Mouse (Mus musculus): Measurements from ENCODE around the gene Hoxb2. TPM values are rescaled to one million over a fixed set of nuclear protein-coding genes. Genes with fewer than 3 reads are reported as not detected.

The Hoxb2 gene
- polyA plus RNA-seq, 1 experiment from 2014 or later, result 11.2 TPM

MicroRNAs encoded within 50 kb of the gene (microRNA counts, 519-probe panel; counts per million panel counts)
- 5,487 counts per million, percentile 54 among the panel's probes with 10 or more counts for microRNA mmu-miR-10a

Small RNAs within 50 kb of the gene (microRNA-seq; reads per million reads assigned to microRNA genes)
- gene Mir10a (ENCODE audit: borderline number of aligned reads), result 18,660 reads per million, percentile 97 among the genes with 10 or more reads in this experiment

Other genes starting within 250 kb of the Hoxb2 start
- gene Calcoco2, start 238.6 kb upstream of the Hoxb2 start, polyA plus RNA-seq (2014; fragmentation: Nextera tagmentation; extraction: Ambion mirVana), result not detected in 2 replicates
- not detected in 2 replicates for gene Ttll6, start 216.7 kb upstream of the Hoxb2 start, polyA plus RNA-seq (2014; fragmentation: Nextera tagmentation; extraction: Ambion mirVana)
- gene Hoxb13, start 156.2 kb upstream of the Hoxb2 start, polyA plus RNA-seq (2014; fragmentation: Nextera tagmentation; extraction: Ambion mirVana), result not detected in 2 replicates
- gene Hoxb9, start 79.1 kb upstream of the Hoxb2 start, polyA plus RNA-seq (2014; fragmentation: Nextera tagmentation; extraction: Ambion mirVana), result 0.26 and 0.49 TPM in 2 replicates
- 0.43 and 0.62 TPM in 2 replicates for gene Hoxb8, start 68.6 kb upstream of the Hoxb2 start, polyA plus RNA-seq (2014; fragmentation: Nextera tagmentation; extraction: Ambion mirVana)
- gene Hoxb7, start 63.9 kb upstream of the Hoxb2 start, polyA plus RNA-seq (2014; fragmentation: Nextera tagmentation; extraction: Ambion mirVana), result 1.6 and 2.0 TPM in 2 replicates
- gene Hoxb6, start 58.0 kb upstream of the Hoxb2 start, polyA plus RNA-seq (2014; fragmentation: Nextera tagmentation; extraction: Ambion mirVana), result 1.9 and 2.4 TPM in 2 replicates
- gene Hoxb5, start 47.2 kb upstream of the Hoxb2 start, polyA plus RNA-seq (2014; fragmentation: Nextera tagmentation; extraction: Ambion mirVana), result 3.7 and 4.5 TPM in 2 replicates
- 0.71 and 1.1 TPM in 2 replicates for gene Hoxb4, start 32.3 kb upstream of the Hoxb2 start, polyA plus RNA-seq (2014; fragmentation: Nextera tagmentation; extraction: Ambion mirVana)
- 0.97 and 1.3 TPM in 2 replicates for gene Hoxb3, start 27.2 kb upstream of the Hoxb2 start, polyA plus RNA-seq (2014; fragmentation: Nextera tagmentation; extraction: Ambion mirVana)
- 0.73 and 0.85 TPM in 2 replicates for gene Hoxb1, start 15.2 kb downstream of the Hoxb2 start, polyA plus RNA-seq (2014; fragmentation: Nextera tagmentation; extraction: Ambion mirVana)
- 0.45 and 0.58 TPM in 2 replicates for gene Skap1, start 114.1 kb downstream of the Hoxb2 start, polyA plus RNA-seq (2014; fragmentation: Nextera tagmentation; extraction: Ambion mirVana)